Comparison of ENCODE assay signal across 10 mouse cellular contexts in genomic region chr12:76307964-76308363, GRCm38 (mm10). TPM values are rescaled to one million over a fixed set of nuclear protein-coding genes. Genes with fewer than 3 reads are reported as not detected.
DNase-seq lines count a peak whose midpoint lies in the region; ATAC-seq and TF ChIP-seq lines count a peak whose summit lies in the region.
"Had no signal": no experiment of that assay in that cellular context is flagged by ENCODE, and none has a peak within 500 bp of the region (broad histone marks: within the 10 kb centered on the region; RNA-seq: fewer than 3 reads in every experiment).

No protein-coding gene starts in this region.

- H3K4me2 ChIP-seq in neural tube, embryonic 11.5 days (ENCODE audit: low read depth), result no peak overlapping the region
- no peak overlapping the region for H3K4me2 ChIP-seq in neural tube, embryonic 15.5 days
- H3K4me2 ChIP-seq in heart, postnatal 0 days (ENCODE audit: low read depth, low read length), result no peak overlapping the region
- H3K4me2 ChIP-seq: embryonic facial prominence, embryonic 13.5 days; neural tube, embryonic 12.5 days had no signal

- TF ChIP-seq EP300 in heart, postnatal 0 days (IDR thresholded peaks at IDR 0.05; ENCODE audit: low read depth), result 0 out of 2 replicates have a peak, but pooled peaks have one; percentile 42

- H3K9me3 ChIP-seq in neural tube, embryonic 11.5 days (ENCODE audit: control insufficient read depth, low read length), result no peaks in the 10 kb centered on the region
- H3K9me3 ChIP-seq in neural tube, embryonic 15.5 days (replicated peaks), result no peaks in the 10 kb centered on the region
- H3K9me3 ChIP-seq in heart, postnatal 0 days (replicated peaks; ENCODE audit: control insufficient read depth, low read length), result no peaks in the 10 kb centered on the region
- H3K9me3 ChIP-seq: embryonic facial prominence, embryonic 13.5 days; neural tube, embryonic 12.5 days had no signal

- WGBS in neural tube, embryonic 11.5 days, result 49% methylated on average over 9 of the region's 9 CpGs
- WGBS in neural tube, embryonic 15.5 days, result 45% methylated on average over 9 of the region's 9 CpGs
- 39% methylated on average over 9 of the region's 9 CpGs for WGBS in heart, postnatal 0 days

- 0 out of 2 replicates have a peak, but pooled peaks cover 2% of the 10 kb centered on the region for H3K36me3 ChIP-seq in neural tube, embryonic 11.5 days (ENCODE audit: control insufficient read depth, insufficient read depth, low read length)
- peaks cover 10% of the 10 kb centered on the region for H3K36me3 ChIP-seq in neural tube, embryonic 15.5 days
- peaks cover 29% of the 10 kb centered on the region for H3K36me3 ChIP-seq in heart, postnatal 0 days (replicated peaks; ENCODE audit: control insufficient read depth, insufficient read depth, low read length)

- H3K4me3 ChIP-seq in neural tube, embryonic 11.5 days (ENCODE audit: low read depth, low read length), result no peak overlapping the region
- no peak overlapping the region for H3K4me3 ChIP-seq in neural tube, embryonic 15.5 days (replicated peaks)
- no peak overlapping the region for H3K4me3 ChIP-seq in heart, postnatal 0 days (ENCODE audit: low read depth, low read length)
- H3K4me3 ChIP-seq: embryonic facial prominence, embryonic 13.5 days; neural tube, embryonic 12.5 days had no signal

- no peaks in the 10 kb centered on the region for H3K4me1 ChIP-seq in neural tube, embryonic 11.5 days (ENCODE audit: control insufficient read depth, insufficient read depth, low read length)
- H3K4me1 ChIP-seq in neural tube, embryonic 15.5 days, result peaks cover 12% of the 10 kb centered on the region
- peaks cover 8% of the 10 kb centered on the region for H3K4me1 ChIP-seq in heart, postnatal 0 days (ENCODE audit: control insufficient read depth, insufficient read depth)

- H3K9ac ChIP-seq in neural tube, embryonic 11.5 days (ENCODE audit: low read length), result no peak overlapping the region
- H3K9ac ChIP-seq in neural tube, embryonic 15.5 days (replicated peaks), result no peak overlapping the region
- H3K9ac ChIP-seq in heart, postnatal 0 days (replicated peaks; ENCODE audit: low read depth, low read length), result no peak overlapping the region
- H3K9ac ChIP-seq: embryonic facial prominence, embryonic 13.5 days; neural tube, embryonic 12.5 days had no signal

- H3K27me3 ChIP-seq in neural tube, embryonic 11.5 days (ENCODE audit: control insufficient read depth, insufficient read depth, low read length), result no peaks in the 10 kb centered on the region
- H3K27me3 ChIP-seq in neural tube, embryonic 15.5 days (replicated peaks), result no peaks in the 10 kb centered on the region
- no peaks in the 10 kb centered on the region for H3K27me3 ChIP-seq in heart, postnatal 0 days (ENCODE audit: control insufficient read depth, insufficient read depth, low read length)
- H3K27me3 ChIP-seq: embryonic facial prominence, embryonic 13.5 days; neural tube, embryonic 12.5 days had no signal

- no peak overlapping the region for H3K27ac ChIP-seq in neural tube, embryonic 11.5 days (ENCODE audit: low read depth, low read length)
- no peak overlapping the region for H3K27ac ChIP-seq in neural tube, embryonic 15.5 days (replicated peaks)
- H3K27ac ChIP-seq in heart, postnatal 0 days (ENCODE audit: low read depth), result peak overlapping the region; percentile 70
- H3K27ac ChIP-seq: embryonic facial prominence, embryonic 13.5 days; neural tube, embryonic 12.5 days had no signal

- peak; percentile 19 to 52 for DNase-seq in adrenal gland, adult (ENCODE audit: inconsistent age in 2 of 2, low spot score in 1 of 2)
- no peak for DNase-seq in adrenal gland, postnatal 14 days
- peak; percentile 21 for DNase-seq in neural tube, embryonic 11.5 days (ENCODE audit: low spot score)
- DNase-seq in heart, postnatal 0 days (ENCODE audit: low spot score), result peak; percentile 73
- DNase-seq in lung, postnatal 36 days, result peak; percentile 60
- DNase-seq in thymus, postnatal 25 days, result no peak
- DNase-seq in testis, postnatal 10 days (ENCODE audit: low spot score), result no peak

- ATAC-seq in neural tube, embryonic 11.5 days (ENCODE audit: insufficient read depth, low FRiP score, low TSS enrichment), result no peak
- no peak for ATAC-seq in neural tube, embryonic 15.5 days (ENCODE audit: low FRiP score)
- peak; percentile 72 for ATAC-seq in heart, postnatal 0 days (ENCODE audit: insufficient read depth, low read depth)

- no peak for TF ChIP-seq CTCF in heart, postnatal 0 days (IDR thresholded peaks at IDR 0.05; ENCODE audit: low read depth)

RNA-seq across cellular contexts. Expression of gene Akap5, which starts 16.7 kb away (rescaled TPM):
- total RNA-seq in adrenal gland, postnatal 14 days (2021), result 3.4 and 4.3 TPM in 2 replicates
- polyA plus RNA-seq in neural tube, embryonic 11.5 days (2014; fragmentation: Nextera tagmentation; extraction: Ambion mirVana), result 3.9 and 4.4 TPM in 2 replicates
- 11.9 and 12.6 TPM in 2 replicates for polyA plus RNA-seq in neural tube, embryonic 15.5 days (2015; fragmentation: Nextera tagmentation; extraction: Ambion mirVana)
- 0.50 and 3.7 TPM in 2 replicates for total RNA-seq in heart, postnatal 0 days (2014; rRNA removed; ENCODE audit: low replicate concordance)
- polyA plus RNA-seq in heart, postnatal 0 days (2015; fragmentation: Nextera tagmentation; extraction: Ambion mirVana), result 1.1 TPM in 2 replicates

RNA-seq across cellular contexts. Expression of gene Mthfd1, which starts 52.9 kb away (rescaled TPM):
- 46.8 and 61.0 TPM in 2 replicates for total RNA-seq in adrenal gland, postnatal 14 days (2021)
- polyA plus RNA-seq in neural tube, embryonic 11.5 days (2014; fragmentation: Nextera tagmentation; extraction: Ambion mirVana), result 55.4 and 60.8 TPM in 2 replicates
- polyA plus RNA-seq in neural tube, embryonic 15.5 days (2015; fragmentation: Nextera tagmentation; extraction: Ambion mirVana), result 29.3 and 43.5 TPM in 2 replicates
- total RNA-seq in heart, postnatal 0 days (2014; rRNA removed; ENCODE audit: low replicate concordance), result 18.3 and 23.8 TPM in 2 replicates
- 20.8 and 23.8 TPM in 2 replicates for polyA plus RNA-seq in heart, postnatal 0 days (2015; fragmentation: Nextera tagmentation; extraction: Ambion mirVana)

Comparison
In these comparisons a context has a peak if more than half of its experiments do, and no peak if none do; other contexts are left out.
1. DNase-seq: peak in adrenal gland, adult (2 of 2), neural tube, embryonic 11.5 days (single experiment), heart, postnatal 0 days (single experiment) and lung, postnatal 36 days (single experiment); none in adrenal gland, postnatal 14 days (single experiment), thymus, postnatal 25 days (single experiment) and testis, postnatal 10 days (single experiment).